Mouse (Mus musculus) neural tube, embryonic 13.5 days (tissue): ENCODE results near the gene Cdr2. TPM values are rescaled to one million over a fixed set of nuclear protein-coding genes. Genes with fewer than 3 reads are reported as not detected.
"Not testable (repeated sequence)": the region's sequence is repeated elsewhere in the genome, so short reads cannot be mapped to it uniquely, and the experiment has no call there.

Source experiments
- ATAC-seq: fragments of 200-750 bp; cut with Nextera tagmentation; 2 replicates; pipeline ENCODE4 v1.8.0; 2017; ENCODE audit warnings: low read depth, mild to moderate bottlenecking, moderate TSS enrichment, moderate library complexity
- H3K27ac ChIP-seq: fragments of 300-500 bp; sonication (generic); replicated peaks from 2 replicates; pipeline ENCODE4 v1.5.1; 2015; ENCODE audit warnings: moderate library complexity, mild to moderate bottlenecking, inconsistent platforms
- H3K27me3 ChIP-seq: fragments of 300-500 bp; sonication (generic); 2 replicates; pipeline ENCODE4 v1.6.1; 2015; ENCODE audit warnings: mild to moderate bottlenecking, inconsistent platforms
- H3K36me3 ChIP-seq: fragments of 300-500 bp; sonication (generic); 2 replicates; pipeline ENCODE4 v1.6.1; 2015; ENCODE audit warnings: mild to moderate bottlenecking, inconsistent platforms
- H3K4me1 ChIP-seq: fragments of 300-500 bp; sonication (generic); replicated peaks from 2 replicates; pipeline ENCODE4 v1.6.1; 2015; ENCODE audit warnings: inconsistent platforms
- H3K4me2 ChIP-seq: fragments of 300-500 bp; sonication (generic); 2 replicates; pipeline ENCODE4 v1.6.1; 2015; ENCODE audit warnings: inconsistent platforms, mild to moderate bottlenecking, moderate library complexity
- H3K4me3 ChIP-seq: fragments of 300-500 bp; sonication (generic); 2 replicates; pipeline ENCODE4 v1.5.1; 2015; ENCODE audit warnings: mild to moderate bottlenecking, inconsistent platforms
- H3K9ac ChIP-seq: fragments of 300-500 bp; sonication (generic); 2 replicates; pipeline ENCODE4 v1.6.1; 2015; ENCODE audit warnings: moderate library complexity, mild to moderate bottlenecking, inconsistent platforms
- H3K9me3 ChIP-seq: fragments of 300-500 bp; sonication (generic); 2 replicates; pipeline ENCODE4 v1.6.1; 2016; ENCODE audit warnings: inconsistent platforms
- WGBS: fragments of 180-500 bp; shearing (Covaris S2); methylation state at CpG from one replicate; pipeline ENCODE4 v1.1.7; 2015; 5-methylcytosine and 5-hydroxymethylcytosine counted together
- polyA plus RNA-seq: library from polyadenylated mRNA; unstranded; fragments of >200 nt; fragmentation: Nextera tagmentation; extraction: Ambion mirVana; gene quantifications from 2 replicates; pipeline ENCODE4 v1.2.1, GENCODE M21; 2015

Cdr2 gene
- polyA plus RNA-seq, 1 experiment from 2014 or later: 16.0 TPM

DNA sequence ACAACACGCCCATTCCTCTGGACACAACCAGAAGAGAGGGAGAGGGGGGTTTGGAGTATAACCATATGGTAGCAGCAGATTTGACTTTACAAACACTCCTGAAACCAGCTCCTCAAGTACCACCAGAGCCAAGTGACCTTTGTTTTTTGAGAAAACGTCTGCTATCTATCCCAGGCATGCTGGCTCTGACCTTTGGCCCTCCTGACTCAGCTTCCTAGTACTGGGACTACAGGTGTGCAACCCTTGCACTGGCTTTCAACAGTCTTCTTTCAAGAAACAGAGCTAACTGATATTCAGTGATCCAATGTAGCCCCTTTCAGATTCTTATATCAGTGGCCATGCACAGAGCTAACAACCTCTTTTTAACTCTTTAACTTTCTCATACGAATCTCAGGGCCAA lies 20.2 kb downstream of the Cdr2 start:
- Histone ChIP-seq H3K9me3 (no peaks in the 10 kb centered on the region), H3K4me2 (no peak overlapping the region), H3K9ac (no peak overlapping the region), H3K27me3 (no peaks in the 10 kb centered on the region), H3K4me3 (no peak overlapping the region), H3K4me1 (no peaks in the 10 kb centered on the region), H3K36me3 (peaks cover 38% of the 10 kb centered on the region), H3K27ac (no peak overlapping the region)
- WGBS: 78% methylated on average over 3 of the region's 3 CpGs
- no peak for ATAC-seq

- 88% methylated on average over 6 of the region's 6 CpGs for whole genome bisulfite sequencing
- no peak overlapping the region for H3K4me3 ChIP-seq
- no peak for ATAC-seq
- no peaks in the 10 kb centered on the region for H3K9me3 ChIP-seq
- H3K4me1 ChIP-seq: no peaks in the 10 kb centered on the region
- H3K27me3 ChIP-seq: no peaks in the 10 kb centered on the region
- no peak overlapping the region for H3K4me2 ChIP-seq
- peaks cover 49% of the 10 kb centered on the region for H3K36me3 ChIP-seq
- no peak overlapping the region for H3K9ac ChIP-seq
- H3K27ac ChIP-seq: no peak overlapping the region
These were observed 21.5 kb downstream of the Cdr2 start for GRCm38 (mm10) chr7:120960601-120961000.

- no peak overlapping the region for H3K4me2 ChIP-seq
- no peak for ATAC-seq
- WGBS: 84% methylated on average over 2 of the region's 2 CpGs
- peaks cover 50% of the 10 kb centered on the region for H3K36me3 ChIP-seq
- H3K4me1 ChIP-seq: no peaks in the 10 kb centered on the region
- H3K9me3 ChIP-seq: no peaks in the 10 kb centered on the region
- no peaks in the 10 kb centered on the region for H3K27me3 ChIP-seq
- no peak overlapping the region for H3K9ac ChIP-seq
- H3K4me3 ChIP-seq: no peak overlapping the region
- no peak overlapping the region for H3K27ac ChIP-seq
These were observed 22.0 kb downstream of the Cdr2 start for GRCm38 (mm10) chr7:120960116-120960515.

DNA sequence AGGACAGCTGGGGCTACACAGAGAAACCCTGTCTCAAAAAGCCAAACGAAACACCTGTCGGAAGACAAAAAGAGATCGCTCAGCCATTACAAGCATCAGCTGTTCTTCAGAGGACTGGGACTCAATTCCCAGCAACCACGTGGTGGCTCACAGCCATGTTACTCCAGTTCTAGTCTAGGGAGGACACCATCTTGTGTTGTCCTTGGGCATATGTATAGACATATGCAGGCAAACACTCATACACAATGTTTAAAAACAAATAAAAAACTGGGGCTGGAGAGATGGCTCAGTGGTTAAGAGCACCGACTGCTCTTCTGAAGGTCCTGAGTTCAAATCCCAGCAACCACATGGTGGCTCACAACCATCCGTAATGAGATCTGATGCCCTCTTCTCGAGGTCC lies 28.5 kb downstream of the Cdr2 start:
- H3K4me1 ChIP-seq, H3K4me2 ChIP-seq, H3K9me3 ChIP-seq, H3K27ac ChIP-seq, H3K9ac ChIP-seq, H3K27me3 ChIP-seq, ATAC-seq, H3K4me3 ChIP-seq: not testable (repeated sequence)
- 80% methylated on average over 7 of the region's 7 CpGs for WGBS
- peaks cover 58% of the 10 kb centered on the region for H3K36me3 ChIP-seq

- H3K36me3 ChIP-seq: peaks cover 79% of the 10 kb centered on the region
- no peaks in the 10 kb centered on the region for H3K27me3 ChIP-seq
- ATAC-seq: no peak
- H3K4me1 ChIP-seq: no peaks in the 10 kb centered on the region
- WGBS: 69% methylated on average over 7 of the region's 8 CpGs
- no peak overlapping the region for H3K27ac ChIP-seq
- no peak overlapping the region for H3K4me2 ChIP-seq
- no peak overlapping the region for H3K9ac ChIP-seq
- H3K4me3 ChIP-seq: no peak overlapping the region
- H3K9me3 ChIP-seq: no peaks in the 10 kb centered on the region
These were observed 38.1 kb downstream of the Cdr2 start for GRCm38 (mm10) chr7:120943936-120944509.

DNA sequence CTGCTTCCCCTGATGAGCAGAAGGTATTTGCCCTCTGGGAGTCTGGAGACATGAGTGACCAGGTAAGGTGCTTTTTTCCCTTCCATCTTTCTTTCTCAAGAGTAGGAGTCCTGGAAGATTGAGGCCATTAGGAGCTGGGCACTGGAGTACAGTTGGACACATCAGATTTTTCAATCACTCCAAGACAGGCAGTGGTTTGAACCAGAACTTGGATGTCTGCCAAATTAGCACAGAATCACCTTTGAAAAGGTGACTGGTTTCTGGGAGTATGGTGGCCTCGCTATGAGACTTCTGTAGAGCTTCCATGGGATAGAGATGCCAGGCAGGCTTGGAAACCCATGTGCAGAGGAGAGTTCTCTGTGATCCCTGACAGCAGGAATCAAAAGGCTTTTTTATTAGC lies 39.6 kb downstream of the Cdr2 start:
- 90% methylated on average over 1 of the region's 1 CpGs for WGBS
- Histone ChIP-seq H3K4me2 (no peak overlapping the region), H3K9me3 (no peaks in the 10 kb centered on the region), H3K4me3 (no peak overlapping the region), H3K36me3 (peaks cover 82% of the 10 kb centered on the region), H3K27me3 (no peaks in the 10 kb centered on the region), H3K9ac (no peak overlapping the region), H3K27ac (no peak overlapping the region), H3K4me1 (no peaks in the 10 kb centered on the region)
- ATAC-seq: no peak

GRCm38 (mm10) chr7:120941214-120941613 lies 40.9 kb downstream of the Cdr2 start:
- Histone ChIP-seq H3K9me3 (no peaks in the 10 kb centered on the region), H3K4me1 (no peaks in the 10 kb centered on the region), H3K9ac (no peak overlapping the region), H3K4me2 (no peak overlapping the region), H3K36me3 (peaks cover 89% of the 10 kb centered on the region), H3K27ac (no peak overlapping the region), H3K27me3 (no peaks in the 10 kb centered on the region), H3K4me3 (no peak overlapping the region)
- WGBS: 93% methylated on average over 6 of the region's 6 CpGs
- ATAC-seq: no peak

DNA sequence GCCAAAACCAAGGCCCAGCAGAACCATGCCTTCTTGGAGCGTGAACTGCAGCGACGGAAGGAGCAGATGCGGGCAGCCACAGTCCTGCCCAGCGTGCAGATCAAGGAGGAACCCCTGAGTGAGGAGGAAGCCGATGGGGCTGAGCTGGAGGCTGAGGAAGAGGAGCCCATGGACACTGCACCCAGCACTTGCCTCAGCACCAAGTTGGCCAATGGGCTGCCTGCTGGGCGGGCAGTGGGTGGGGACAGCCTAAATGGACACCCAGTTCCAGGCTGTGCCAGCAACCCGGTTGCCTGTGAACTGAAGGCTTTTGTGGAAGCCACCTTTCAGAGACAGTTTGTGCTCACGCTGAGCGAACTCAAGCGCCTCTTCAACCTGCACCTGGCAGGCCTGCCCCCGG lies 41.8 kb downstream of the Cdr2 start:
- WGBS: 92% methylated on average over 12 of the region's 12 CpGs
- Histone ChIP-seq H3K27ac (no peak overlapping the region), H3K9ac (no peak overlapping the region), H3K36me3 (peaks cover 91% of the 10 kb centered on the region), H3K4me1 (no peaks in the 10 kb centered on the region), H3K27me3 (no peaks in the 10 kb centered on the region), H3K9me3 (no peaks in the 10 kb centered on the region), H3K4me3 (no peak overlapping the region), H3K4me2 (no peak overlapping the region)
- no peak for ATAC-seq

GRCm38 (mm10) chr7:120938206-120938605 lies 43.9 kb downstream of the Cdr2 start:
- no peak overlapping the region for H3K9ac ChIP-seq
- H3K27ac ChIP-seq: no peak overlapping the region
- WGBS: 91% methylated on average over 9 of the region's 9 CpGs
- H3K36me3 ChIP-seq: peaks cover 94% of the 10 kb centered on the region
- ATAC-seq: no peak
- H3K27me3 ChIP-seq: no peaks in the 10 kb centered on the region
- H3K4me2 ChIP-seq: no peak overlapping the region
- no peak overlapping the region for H3K4me3 ChIP-seq
- no peaks in the 10 kb centered on the region for H3K4me1 ChIP-seq
- H3K9me3 ChIP-seq: no peaks in the 10 kb centered on the region

- no peak for ATAC-seq
- Histone ChIP-seq H3K4me1 (no peaks in the 10 kb centered on the region), H3K27ac (no peak overlapping the region), H3K4me2 (no peak overlapping the region), H3K4me3 (no peak overlapping the region), H3K36me3 (peaks cover 94% of the 10 kb centered on the region), H3K27me3 (no peaks in the 10 kb centered on the region), H3K9ac (no peak overlapping the region), H3K9me3 (no peaks in the 10 kb centered on the region)
- 89% methylated on average over 4 of the region's 4 CpGs for WGBS
These were observed 45.6 kb downstream of the Cdr2 start for GRCm38 (mm10) chr7:120936522-120936921.

DNA sequence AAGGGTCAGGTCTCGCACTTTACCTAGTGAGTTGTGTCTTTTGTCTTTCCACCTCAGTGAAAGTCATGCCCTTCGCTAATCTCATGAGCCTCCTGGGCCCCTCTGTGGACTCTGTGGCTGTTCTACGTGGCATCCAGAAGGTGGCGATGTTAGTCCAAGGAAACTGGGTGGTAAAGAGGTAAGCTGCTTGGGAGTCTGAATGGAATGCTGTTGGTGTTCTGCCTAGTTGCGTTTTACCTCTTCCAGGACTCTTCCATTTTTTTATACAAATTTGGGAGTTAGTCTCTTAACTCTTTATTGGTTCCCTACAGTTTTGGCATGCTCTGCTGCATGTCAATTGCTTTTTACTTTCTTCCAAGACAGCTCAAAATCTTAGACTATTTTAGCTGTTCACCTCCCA lies 47.4 kb downstream of the Cdr2 start:
- Histone ChIP-seq H3K9ac (no peak overlapping the region), H3K36me3 (peaks cover 92% of the 10 kb centered on the region), H3K27me3 (no peaks in the 10 kb centered on the region), H3K4me3 (no peak overlapping the region), H3K4me1 (no peaks in the 10 kb centered on the region), H3K27ac (no peak overlapping the region), H3K4me2 (no peak overlapping the region), H3K9me3 (no peaks in the 10 kb centered on the region)
- no peak for ATAC-seq
- WGBS: 42% methylated on average over 5 of the region's 5 CpGs

GRCm38 (mm10) chr7:120933680-120934195 lies 48.4 kb downstream of the Cdr2 start:
- no peaks in the 10 kb centered on the region for H3K27me3 ChIP-seq
- 86% methylated on average over 4 of the region's 5 CpGs for WGBS
- H3K27ac ChIP-seq: no peak overlapping the region
- H3K4me1 ChIP-seq: no peaks in the 10 kb centered on the region
- peaks cover 92% of the 10 kb centered on the region for H3K36me3 ChIP-seq
- ATAC-seq: no peak
- no peaks in the 10 kb centered on the region for H3K9me3 ChIP-seq
- no peak overlapping the region for H3K4me3 ChIP-seq
- no peak overlapping the region for H3K9ac ChIP-seq
- H3K4me2 ChIP-seq: no peak overlapping the region

- WGBS: 97% methylated on average over 7 of the region's 7 CpGs
- H3K36me3 ChIP-seq: peaks cover 92% of the 10 kb centered on the region
These were observed 49.0 kb downstream of the Cdr2 start for GRCm38 (mm10) chr7:120933110-120933509.

More at GRCm38 (mm10) chr7:120933110-120933509, 49.0 kb downstream of the Cdr2 start:
- H3K27me3 ChIP-seq: no peaks in the 10 kb centered on the region
- H3K4me2 ChIP-seq: no peak overlapping the region
- no peaks in the 10 kb centered on the region for H3K9me3 ChIP-seq
- H3K9ac ChIP-seq: no peak overlapping the region
- no peaks in the 10 kb centered on the region for H3K4me1 ChIP-seq
- H3K27ac ChIP-seq: no peak overlapping the region
- H3K4me3 ChIP-seq: no peak overlapping the region
- no peak for ATAC-seq
